Mouse (Mus musculus) lung, adult 2 months (tissue): ENCODE data around the gene Satb1.

Source experiments
- CTCF ChIP-seq: fragments of 200-500 bp; IDR thresholded peaks from 2 replicates; pipeline ENCODE4 v1.5.1; 2011; ENCODE audit warnings: mild to moderate bottlenecking, low read length, control low read depth; ENCODE audit not compliant: insufficient read depth
- POLR2A ChIP-seq: fragments of 200-500 bp; IDR thresholded peaks from 2 replicates; pipeline ENCODE4 v1.6.1; 2011; ENCODE audit warnings: low read depth, mild to moderate bottlenecking, control low read depth, low read length, borderline replicate concordance; ENCODE audit errors: extremely low read depth

DNA sequence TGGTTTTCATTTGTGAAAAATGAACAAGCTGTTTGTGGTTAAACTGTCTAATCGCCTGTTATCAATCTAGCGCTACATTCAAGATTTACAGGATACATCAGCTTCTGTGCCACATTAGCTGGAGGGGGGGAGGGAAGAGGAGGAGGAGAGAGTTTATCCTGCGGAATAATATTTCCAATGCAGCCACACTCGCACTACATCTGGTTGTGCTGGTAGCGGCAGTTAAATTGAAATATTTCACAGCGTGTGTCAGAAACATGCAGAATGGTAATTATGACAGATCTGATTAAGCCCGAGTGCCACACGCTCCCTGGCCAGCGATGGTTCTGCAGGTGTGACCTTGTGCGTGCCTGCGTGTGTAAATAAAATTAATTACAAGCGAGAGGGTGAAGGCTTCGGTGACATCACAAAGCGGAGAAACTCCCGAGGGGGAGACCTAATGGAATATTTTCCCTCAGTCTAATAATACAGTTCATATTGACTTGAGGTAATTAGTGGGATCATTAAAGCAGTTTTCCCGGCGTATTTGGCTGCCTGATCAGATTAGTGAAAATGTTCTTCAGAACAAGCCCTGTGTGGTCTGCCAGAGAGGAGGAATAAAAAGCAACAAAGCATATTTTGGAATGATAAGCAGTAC, 72.7 kb downstream of the Satb1 start:
- no peak for TF ChIP-seq CTCF
- no peak for TF ChIP-seq POLR2A
